Mouse (Mus musculus): Measurements from ENCODE around the gene Ndrg2.

DNA sequence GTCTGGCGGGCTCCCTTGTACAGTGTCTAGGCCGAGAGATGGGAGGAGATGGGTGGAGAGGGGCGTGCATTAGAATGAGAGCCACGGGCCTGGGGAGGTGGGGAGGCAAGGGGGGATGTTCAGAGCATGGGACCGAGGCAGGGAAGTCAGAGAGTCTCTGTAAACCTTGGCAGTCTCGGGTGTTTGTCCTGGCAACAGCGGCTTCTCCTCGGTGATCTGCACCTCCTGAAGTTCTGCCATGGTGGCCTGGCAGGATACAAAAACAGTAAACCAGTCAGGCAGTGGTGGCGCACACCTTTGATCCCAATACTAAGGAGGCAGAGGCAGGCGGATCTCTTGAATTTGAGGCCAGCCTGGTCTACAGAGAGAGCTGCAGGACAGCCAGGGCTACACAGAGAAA, 2.7 kb downstream of the Ndrg2 start:
- TF ChIP-seq EP300 (IDR thresholded peaks at IDR 0.05; ENCODE audit: low read depth), result no peak
- no peak for TF ChIP-seq CTCF (IDR thresholded peaks at IDR 0.05; ENCODE audit: low read depth)

Measured in liver, embryonic 14.5 days (tissue).